Mouse (Mus musculus) limb, embryonic 13.5 days (tissue): ENCODE measurements at regions not wholly inside any gene's neighbourhood (a gene's known extent, or its start where the extent isn't known, plus 50 kb on each side); places are given as distances from the start of the nearest gene placed in this dataset.

ENCODE experiments used
- ATAC-seq: fragments of 200-750 bp; cut with Nextera tagmentation; 2 replicates; pipeline ENCODE4 v1.8.0; 2017; ENCODE audit warnings: low read depth, moderate number of reproducible peaks, moderate TSS enrichment; ENCODE audit not compliant: low FRiP score
- H3K27ac ChIP-seq: fragments of 300-500 bp; sonication (generic); 2 replicates; pipeline ENCODE4 v1.5.1; 2015; ENCODE audit warnings: inconsistent platforms, mild to moderate bottlenecking, moderate library complexity
- H3K27me3 ChIP-seq: fragments of 300-500 bp; sonication (generic); 2 replicates; pipeline ENCODE4 v1.6.1; 2015; ENCODE audit warnings: mild to moderate bottlenecking, inconsistent platforms
- H3K36me3 ChIP-seq: fragments of 300-500 bp; sonication (generic); 2 replicates; pipeline ENCODE4 v1.6.1; 2015; ENCODE audit warnings: inconsistent platforms, mild to moderate bottlenecking, moderate library complexity
- H3K4me1 ChIP-seq: fragments of 300-500 bp; sonication (generic); 2 replicates; pipeline ENCODE4 v1.6.1; 2015; ENCODE audit warnings: inconsistent platforms
- H3K4me2 ChIP-seq: fragments of 300-500 bp; sonication (generic); replicated peaks from 2 replicates; pipeline ENCODE4 v1.6.1; 2015; ENCODE audit warnings: inconsistent platforms, mild to moderate bottlenecking, moderate library complexity
- H3K4me3 ChIP-seq: fragments of 300-500 bp; sonication (generic); 2 replicates; pipeline ENCODE4 v1.5.1; 2015; ENCODE audit warnings: moderate library complexity, mild to moderate bottlenecking, inconsistent platforms
- H3K9ac ChIP-seq: fragments of 300-500 bp; sonication (generic); 2 replicates; pipeline ENCODE4 v1.6.1; 2015; ENCODE audit warnings: mild to moderate bottlenecking, inconsistent platforms
- H3K9me3 ChIP-seq: fragments of 300-500 bp; sonication (generic); 2 replicates; pipeline ENCODE4 v1.6.1; 2016; ENCODE audit warnings: inconsistent platforms
- WGBS: fragments of 180-500 bp; shearing (Covaris S2); methylation state at CpG from one replicate; pipeline ENCODE4 v1.1.7; 2015; 5-methylcytosine and 5-hydroxymethylcytosine counted together

GRCm38 (mm10) chr17:16571403-16571802 lies 492.5 kb upstream of the Zfp960 start:
- no peak overlapping the region for H3K4me2 ChIP-seq
- 26% methylated on average over 5 of the region's 5 CpGs for WGBS

GRCm38 (mm10) chr17:16588791-16589190 lies 475.1 kb upstream of the Zfp960 start:
- H3K4me1 ChIP-seq: no peaks in the 10 kb centered on the region
- H3K9me3 ChIP-seq: no peaks in the 10 kb centered on the region
- H3K9ac ChIP-seq: no peak overlapping the region
- no peak overlapping the region for H3K27ac ChIP-seq
- no peak for ATAC-seq
- H3K27me3 ChIP-seq: no peaks in the 10 kb centered on the region
- no peak overlapping the region for H3K4me3 ChIP-seq
- no peak overlapping the region for H3K4me2 ChIP-seq
- 92% methylated on average over 1 of the region's 1 CpGs for WGBS
- no peaks in the 10 kb centered on the region for H3K36me3 ChIP-seq

More at GRCm38 (mm10) chr17:16571403-16571802, 492.5 kb upstream of the Zfp960 start:
- H3K9ac ChIP-seq: no peak overlapping the region
- no peaks in the 10 kb centered on the region for H3K4me1 ChIP-seq
- H3K27ac ChIP-seq: no peak overlapping the region
- H3K4me3 ChIP-seq: no peak overlapping the region
- ATAC-seq: no peak
- no peaks in the 10 kb centered on the region for H3K36me3 ChIP-seq
- H3K27me3 ChIP-seq: peaks cover 9% of the 10 kb centered on the region; the same call in 1 of the 2 replicates
- no peaks in the 10 kb centered on the region for H3K9me3 ChIP-seq

- Histone ChIP-seq H3K9me3 (no peaks in the 10 kb centered on the region), H3K4me3 (no peak overlapping the region), H3K27ac (no peak overlapping the region), H3K4me1 (no peaks in the 10 kb centered on the region), H3K36me3 (no peaks in the 10 kb centered on the region), H3K9ac (no peak overlapping the region), H3K4me2 (no peak overlapping the region), H3K27me3 (no peaks in the 10 kb centered on the region)
- WGBS: 57% methylated on average over 3 of the region's 3 CpGs
- ATAC-seq: no peak
Measured at GRCm38 (mm10) chr17:16599671-16600070, 464.2 kb upstream of the Zfp960 start.

GRCm38 (mm10) chr17:16612405-16612979 lies 451.4 kb upstream of the Zfp960 start:
- no peak overlapping the region for H3K27ac ChIP-seq
- no peak overlapping the region for H3K4me3 ChIP-seq
- H3K36me3 ChIP-seq: no peaks in the 10 kb centered on the region
- no peak overlapping the region for H3K9ac ChIP-seq
- no peak for ATAC-seq
- no peak overlapping the region for H3K4me2 ChIP-seq
- 44% methylated on average over 1 of the region's 1 CpGs for WGBS
- no peaks in the 10 kb centered on the region for H3K9me3 ChIP-seq
- H3K4me1 ChIP-seq: no peaks in the 10 kb centered on the region
- no peaks in the 10 kb centered on the region for H3K27me3 ChIP-seq

GRCm38 (mm10) chr17:16621931-16622556 lies 441.9 kb upstream of the Zfp960 start:
- WGBS: 8% methylated on average over 4 of the region's 4 CpGs
- Histone ChIP-seq H3K4me3 (no peak overlapping the region), H3K27me3 (no peaks in the 10 kb centered on the region), H3K27ac (no peak overlapping the region), H3K4me1 (no peaks in the 10 kb centered on the region), H3K36me3 (no peaks in the 10 kb centered on the region), H3K9ac (no peak overlapping the region), H3K9me3 (no peaks in the 10 kb centered on the region), H3K4me2 (no peak overlapping the region)
- ATAC-seq: no peak

GRCm38 (mm10) chr17:16629854-16630253 lies 434.1 kb upstream of the Zfp960 start:
- Histone ChIP-seq H3K27me3 (no peaks in the 10 kb centered on the region), H3K36me3 (no peaks in the 10 kb centered on the region), H3K4me1 (no peaks in the 10 kb centered on the region), H3K4me3 (no peak overlapping the region), H3K4me2 (no peak overlapping the region), H3K9ac (no peak overlapping the region), H3K9me3 (no peaks in the 10 kb centered on the region), H3K27ac (no peak overlapping the region)
- 79% methylated on average over 1 of the region's 1 CpGs for WGBS
- no peak for ATAC-seq

- H3K27ac ChIP-seq: no peak overlapping the region
- H3K27me3 ChIP-seq: no peaks in the 10 kb centered on the region
- no peaks in the 10 kb centered on the region for H3K36me3 ChIP-seq
- no peaks in the 10 kb centered on the region for H3K4me1 ChIP-seq
- H3K4me3 ChIP-seq: no peak overlapping the region
- H3K4me2 ChIP-seq: no peak overlapping the region
- no peaks in the 10 kb centered on the region for H3K9me3 ChIP-seq
- ATAC-seq: peak; percentile 28; the same call in 1 of the 2 replicates
- no peak overlapping the region for H3K9ac ChIP-seq
Measured at GRCm38 (mm10) chr17:16633426-16633825, 430.5 kb upstream of the Zfp960 start.

- Histone ChIP-seq H3K27me3 (no peaks in the 10 kb centered on the region), H3K9me3 (no peaks in the 10 kb centered on the region), H3K4me2 (no peak overlapping the region), H3K36me3 (no peaks in the 10 kb centered on the region), H3K27ac (no peak overlapping the region), H3K4me1 (no peaks in the 10 kb centered on the region), H3K9ac (no peak overlapping the region), H3K4me3 (no peak overlapping the region)
- no peak for ATAC-seq
Measured at GRCm38 (mm10) chr17:16637463-16637862, 426.4 kb upstream of the Zfp960 start.

GRCm38 (mm10) chr17:16647942-16648341 lies 416.0 kb upstream of the Zfp960 start:
- Histone ChIP-seq H3K4me1 (no peaks in the 10 kb centered on the region), H3K4me2 (no peak overlapping the region), H3K36me3 (no peaks in the 10 kb centered on the region), H3K4me3 (no peak overlapping the region), H3K27ac (no peak overlapping the region), H3K9ac (no peak overlapping the region), H3K9me3 (no peaks in the 10 kb centered on the region), H3K27me3 (no peaks in the 10 kb centered on the region)
- WGBS: 67% methylated on average over 1 of the region's 1 CpGs
- ATAC-seq: no peak

- Histone ChIP-seq H3K36me3 (no peaks in the 10 kb centered on the region), H3K4me1 (no peaks in the 10 kb centered on the region), H3K4me3 (no peak overlapping the region), H3K4me2 (no peak overlapping the region), H3K9ac (no peak overlapping the region), H3K9me3 (no peaks in the 10 kb centered on the region), H3K27ac (no peak overlapping the region), H3K27me3 (no peaks in the 10 kb centered on the region)
- no peak for ATAC-seq
Measured at GRCm38 (mm10) chr17:16665253-16665652, 398.7 kb upstream of the Zfp960 start.

- WGBS: 69% methylated on average over 1 of the region's 1 CpGs
Measured at GRCm38 (mm10) chr17:16667606-16668005, 396.3 kb upstream of the Zfp960 start.

GRCm38 (mm10) chr17:16704199-16704598 lies 359.7 kb upstream of the Zfp960 start:
- no peaks in the 10 kb centered on the region for H3K4me1 ChIP-seq
- no peak overlapping the region for H3K9ac ChIP-seq
- H3K36me3 ChIP-seq: no peaks in the 10 kb centered on the region
- H3K27ac ChIP-seq: no peak overlapping the region
- H3K27me3 ChIP-seq: no peaks in the 10 kb centered on the region
- no peak for ATAC-seq
- H3K4me2 ChIP-seq: no peak overlapping the region
- H3K4me3 ChIP-seq: no peak overlapping the region
- no peaks in the 10 kb centered on the region for H3K9me3 ChIP-seq

More at GRCm38 (mm10) chr17:16667606-16668005, 396.3 kb upstream of the Zfp960 start:
- Histone ChIP-seq H3K4me1 (no peaks in the 10 kb centered on the region), H3K4me3 (no peak overlapping the region), H3K9me3 (no peaks in the 10 kb centered on the region), H3K27ac (no peak overlapping the region), H3K27me3 (no peaks in the 10 kb centered on the region), H3K4me2 (no peak overlapping the region), H3K9ac (no peak overlapping the region), H3K36me3 (no peaks in the 10 kb centered on the region)
- no peak for ATAC-seq

- no peak overlapping the region for H3K9ac ChIP-seq
- H3K27me3 ChIP-seq: no peaks in the 10 kb centered on the region
- H3K27ac ChIP-seq: no peak overlapping the region
- H3K4me3 ChIP-seq: no peak overlapping the region
- H3K36me3 ChIP-seq: no peaks in the 10 kb centered on the region
- no peak overlapping the region for H3K4me2 ChIP-seq
- H3K4me1 ChIP-seq: no peaks in the 10 kb centered on the region
- no peak for ATAC-seq
- WGBS: 87% methylated on average over 1 of the region's 1 CpGs
- no peaks in the 10 kb centered on the region for H3K9me3 ChIP-seq
Measured at GRCm38 (mm10) chr17:16705890-16706289, 358.0 kb upstream of the Zfp960 start.
